In the genomic region with DNA sequence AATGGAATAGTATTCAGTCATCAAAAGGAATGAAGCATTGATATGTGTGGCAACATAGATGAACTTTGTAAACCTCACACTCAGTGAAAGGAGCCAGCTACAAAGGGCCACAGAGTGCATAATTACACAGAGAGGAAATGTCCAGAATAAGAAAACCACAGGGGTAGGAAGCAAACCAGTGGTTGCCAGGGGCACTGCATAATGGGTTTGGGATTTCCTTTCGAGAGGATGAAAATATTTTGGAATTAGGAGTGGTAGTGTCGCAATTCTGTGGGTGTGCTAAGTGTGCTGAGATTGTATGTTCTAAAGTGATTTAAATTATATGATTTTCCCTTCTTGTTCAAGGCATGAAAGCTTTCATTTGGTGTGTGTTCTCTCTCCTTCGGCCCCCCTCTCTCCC, we compare ENCODE assay signal across 18 mouse cellular contexts. TPM values are rescaled to one million over a fixed set of nuclear protein-coding genes. Genes with fewer than 3 reads are reported as not detected.
"Had no signal": no experiment of that assay in that cellular context is flagged by ENCODE, and none has a peak within 500 bp of the region (broad histone marks: within the 10 kb centered on the region; RNA-seq: fewer than 3 reads in every experiment).

No protein-coding gene starts in this region.

- DNase-seq: retina, postnatal 1 day; right cerebral cortex, adult 18-20 months; right cerebral cortex, postnatal 14 days; right cerebral cortex, postnatal 25 days; right cerebral cortex, postnatal 4 days; spleen, adult 18-20 months; thymus, adult 18-20 months; thymus, adult 2 months; thymus, postnatal 14 days; thymus, postnatal 25 days; thymus, postnatal 36 days; thymus, postnatal 4 days had no signal

- H3K9ac ChIP-seq: neural tube, embryonic 15.5 days; stomach, embryonic 15.5 days had no signal

- H3K9me3 ChIP-seq: neural tube, embryonic 15.5 days; stomach, embryonic 15.5 days had no signal

- H3K4me2 ChIP-seq: neural tube, embryonic 15.5 days; stomach, embryonic 15.5 days had no signal

- H3K4me3 ChIP-seq: neural tube, embryonic 15.5 days; stomach, embryonic 15.5 days had no signal

- H3K36me3 ChIP-seq: neural tube, embryonic 15.5 days; stomach, embryonic 15.5 days had no signal

- H3K27ac ChIP-seq: neural tube, embryonic 15.5 days; stomach, embryonic 15.5 days; stomach, postnatal 0 days had no signal

- H3K4me1 ChIP-seq: neural tube, embryonic 15.5 days; stomach, embryonic 15.5 days had no signal

RNA-seq across cellular contexts. Expression of a gene that starts 16.4 kb away (rescaled TPM):
- polyA plus RNA-seq: small intestine, adult 2 months; spleen, adult 2 months; stomach, embryonic 14.5 days had no signal
